Mouse (Mus musculus): ENCODE measurements around the gene Ifna14.

DNA sequence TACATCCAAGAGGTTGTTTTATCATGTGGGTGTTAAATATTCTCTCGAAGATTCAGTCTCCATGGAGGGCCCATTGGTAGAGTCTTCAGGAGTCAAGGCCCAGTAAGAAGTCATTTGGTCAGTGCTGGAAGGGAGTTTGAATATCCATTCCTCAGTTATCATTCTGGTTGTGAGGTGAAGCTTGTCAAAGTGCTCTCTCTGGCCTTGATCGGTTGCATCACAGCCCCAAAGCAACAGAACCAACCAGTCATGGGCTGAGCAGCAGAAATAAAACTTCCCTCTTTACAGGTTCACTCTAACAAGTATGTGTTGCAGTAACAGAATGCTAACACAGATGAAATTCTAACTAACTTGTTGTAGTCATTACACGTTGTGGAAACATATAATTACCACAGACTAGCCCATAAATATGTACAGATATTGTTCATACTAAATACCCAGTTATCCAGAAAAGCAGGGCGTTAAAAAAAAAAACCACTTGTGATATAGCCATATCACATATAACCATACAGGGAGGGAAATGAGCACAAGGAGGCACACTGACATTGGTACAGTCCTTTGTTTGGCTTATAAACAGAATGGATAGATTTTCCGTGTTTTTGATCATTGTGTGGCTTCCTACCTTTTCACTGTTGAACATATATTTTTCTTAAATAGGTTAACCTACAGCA is 45.1 kb downstream of the Ifna14 start:
- TF ChIP-seq POLR2A (IDR thresholded peaks at IDR 0.05; ENCODE audit: borderline replicate concordance, extremely low read depth, low read depth, low read length) (no peak), CTCF (IDR thresholded peaks at IDR 0.05; ENCODE audit: insufficient read depth, low read length) (no peak)

All from lung, adult 2 months (tissue).